Mouse (Mus musculus) cortical plate, adult 2 months (tissue): Measurements from ENCODE around the gene Abcc2.

ENCODE experiments used
- CTCF ChIP-seq: fragments of 200-500 bp; IDR thresholded peaks from 2 replicates; pipeline ENCODE4 v1.5.1; 2011; ENCODE audit warnings: mild to moderate bottlenecking, control low read depth, low read length; ENCODE audit not compliant: insufficient read depth; ENCODE audit errors: extremely low read depth
- POLR2A ChIP-seq: fragments of 200-500 bp; IDR thresholded peaks from 2 replicates; pipeline ENCODE4 v1.6.1; 2011; ENCODE audit warnings: mild to moderate bottlenecking, low read length, control low read depth; ENCODE audit not compliant: insufficient read depth; ENCODE audit errors: extremely low read depth

- TF ChIP-seq POLR2A, result no peak
- TF ChIP-seq CTCF, result no peak
Observed at GRCm38 (mm10) chr19:43813315-43813714, 31.3 kb downstream of the Abcc2 start.
